Mouse (Mus musculus) cerebellum, adult 2 months (tissue): ENCODE measurements around the gene Ncoa3. TPM values are rescaled to one million over a fixed set of nuclear protein-coding genes. Genes with fewer than 3 reads are reported as not detected.
A peak's percentile ranks its signal among the peaks of the same experiment; 100 is the strongest.
"Not testable (repeated sequence)": the region's sequence is repeated elsewhere in the genome, so short reads cannot be mapped to it uniquely, and the experiment has no call there.

Experiments used
- DNase-seq, 2 experiments: peaks; one replicate each; pipeline ENCODE4 v3.0.0; 2021
- H3K27ac ChIP-seq: fragments of 200-500 bp; 2 replicates; pipeline ENCODE4 v1.5.1; 2012; ENCODE audit warnings: low read length, control low read depth, inconsistent platforms; ENCODE audit not compliant: insufficient read depth
- H3K27me3 ChIP-seq: fragments of 200-500 bp; 2 replicates; pipeline ENCODE4 v1.6.1; 2012; ENCODE audit warnings: inconsistent platforms, mild to moderate bottlenecking, low read length, moderate library complexity; ENCODE audit not compliant: control insufficient read depth, insufficient read depth
- H3K4me1 ChIP-seq: fragments of 200-500 bp; 2 replicates; pipeline ENCODE4 v1.6.1; 2011; ENCODE audit warnings: low read length; ENCODE audit not compliant: control insufficient read depth, insufficient read depth
- H3K4me3 ChIP-seq: fragments of 200-500 bp; replicated peaks from 2 replicates; pipeline ENCODE3; 2011; ENCODE audit warnings: mild to moderate bottlenecking, low read depth, low read length, control low read depth; ENCODE audit not compliant: insufficient read depth
- CTCF ChIP-seq: fragments of 200-500 bp; IDR thresholded peaks from 2 replicates; pipeline ENCODE4 v1.5.1; 2011; ENCODE audit warnings: low read depth, mild to moderate bottlenecking, control low read depth, low read length, moderate library complexity, borderline replicate concordance; ENCODE audit not compliant: insufficient read depth
- POLR2A ChIP-seq: fragments of 200-500 bp; IDR thresholded peaks from 2 replicates; pipeline ENCODE4 v1.6.1; 2011; ENCODE audit warnings: low read length, control low read depth, borderline replicate concordance; ENCODE audit not compliant: insufficient read depth
- WGBS: fragments of 180-500 bp; shearing (Covaris S2); methylation state at CpG from one replicate; pipeline ENCODE4 v1.1.7; 2018; 5-methylcytosine and 5-hydroxymethylcytosine counted together
- polyA plus RNA-seq: library from polyadenylated mRNA; depleted of rRNA; stranded (reverse); fragments of >200 nt; gene quantifications from 2 replicates; pipeline ENCODE4 v1.2.3, GENCODE M21; 2012; rRNA removed

Gene Ncoa3
- polyA plus RNA-seq, result 23.6 and 23.7 TPM in 2 replicates

DNA sequence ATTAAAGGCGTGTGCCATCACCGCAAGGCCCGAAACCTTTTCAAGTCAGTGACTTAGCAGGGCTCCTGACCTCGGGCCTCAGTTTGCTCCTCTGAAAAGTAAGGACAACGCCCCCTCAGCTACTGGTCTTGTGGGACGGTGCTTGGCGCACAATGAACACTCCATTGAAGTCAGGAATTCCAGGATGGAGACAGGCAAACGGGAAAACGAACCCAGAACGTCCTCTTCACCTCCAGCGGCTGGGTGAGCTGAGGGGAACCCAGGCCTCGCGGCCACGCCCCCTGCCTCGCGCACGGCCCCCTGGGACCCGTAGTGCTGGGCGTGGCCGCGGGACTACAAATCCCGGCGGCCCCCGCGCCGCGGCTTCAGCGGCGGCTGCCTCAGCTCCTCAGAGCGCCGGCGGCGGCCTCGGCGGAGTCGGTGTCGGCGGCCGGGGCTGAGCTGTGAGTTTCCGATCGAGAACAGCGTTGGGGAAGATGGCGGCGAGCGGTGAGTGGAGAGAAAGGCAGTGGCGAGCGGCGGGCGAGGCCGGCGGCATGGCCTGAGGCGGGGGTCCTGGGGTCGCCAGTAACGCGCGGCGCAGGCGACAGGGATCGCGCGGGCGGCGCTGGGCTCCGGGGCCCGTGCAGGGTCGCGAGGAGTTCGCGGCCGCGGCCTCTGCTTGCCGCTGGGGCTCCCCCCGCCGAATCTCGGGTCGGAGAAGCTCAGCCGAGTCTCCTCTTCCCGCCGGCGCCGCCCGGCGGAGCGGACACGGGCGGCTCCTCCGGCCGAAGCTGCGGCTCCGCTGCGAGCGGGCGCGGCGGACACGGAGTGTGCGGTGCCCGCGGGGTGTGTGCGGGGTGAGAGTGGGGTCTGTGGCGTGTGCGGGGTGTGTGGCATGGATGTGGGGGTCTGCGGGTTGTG, at the start of gene Ncoa3:
Gene Ncoa3, plus strand, starts transcription at position 367 of the 903 bp plus-strand sequence.
- 1% methylated on average over 89 of the region's 103 CpGs for WGBS
- Histone ChIP-seq H3K4me1 (no peaks in the 10 kb centered on the region), H3K4me3 (peak within 1 kb of the TSS; percentile 73), H3K27ac (peak within 1 kb of the TSS; percentile 72), H3K27me3 (no peaks in the 10 kb centered on the region)
- DNase-seq, result peak; percentile 89
- no peak for TF ChIP-seq CTCF
- TF ChIP-seq POLR2A, result no peak; the same call in none of the 2 replicates

DNA sequence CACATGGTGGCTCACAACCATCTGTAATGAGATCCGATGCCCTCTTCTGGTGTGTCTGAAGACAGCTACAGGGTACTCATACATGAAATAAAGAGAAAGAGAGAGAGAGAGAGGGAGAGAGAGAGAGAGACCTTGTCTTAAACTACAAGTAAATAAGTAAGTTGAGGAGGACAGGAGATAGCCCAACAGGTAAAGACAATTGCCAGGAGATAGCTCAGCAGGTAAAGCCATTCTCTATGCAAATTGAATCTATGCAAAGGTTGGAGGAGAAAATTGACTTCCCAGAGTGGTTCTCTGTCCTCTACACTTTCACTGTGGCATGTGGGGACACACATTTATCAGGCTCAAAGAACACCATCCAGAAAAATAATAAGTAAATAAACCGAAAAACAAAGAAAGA, 49.3 kb upstream of the Ncoa3 start:
- no peak overlapping the region for H3K4me3 ChIP-seq
- H3K27ac ChIP-seq, result no peak overlapping the region
- DNase-seq, result no peak
- H3K4me1 ChIP-seq, result no peaks in the 10 kb centered on the region
- 93% methylated on average over 2 of the region's 2 CpGs for WGBS
- no peak for TF ChIP-seq CTCF
- TF ChIP-seq POLR2A, result no peak
- H3K27me3 ChIP-seq, result no peaks in the 10 kb centered on the region

- H3K4me1 ChIP-seq, result no peaks in the 10 kb centered on the region
- H3K27me3 ChIP-seq, result no peaks in the 10 kb centered on the region
- H3K27ac ChIP-seq, result no peak overlapping the region
- DNase-seq, result no peak
- no peak for TF ChIP-seq POLR2A
- TF ChIP-seq CTCF, result no peak
- WGBS, result 59% methylated on average over 11 of the region's 11 CpGs
- H3K4me3 ChIP-seq, result no peak overlapping the region
Observed at GRCm38 (mm10) chr2:165944576-165945351, 47.7 kb upstream of the Ncoa3 start.

- H3K27me3 ChIP-seq, result no peaks in the 10 kb centered on the region
- H3K4me3 ChIP-seq, result no peak overlapping the region
- TF ChIP-seq CTCF (no peak), POLR2A (no peak)
- H3K27ac ChIP-seq, result no peak overlapping the region
- DNase-seq, result no peak
- WGBS, result 97% methylated on average over 1 of the region's 1 CpGs
- H3K4me1 ChIP-seq, result no peaks in the 10 kb centered on the region
Observed at GRCm38 (mm10) chr2:165946046-165946564, 46.3 kb upstream of the Ncoa3 start.

DNA sequence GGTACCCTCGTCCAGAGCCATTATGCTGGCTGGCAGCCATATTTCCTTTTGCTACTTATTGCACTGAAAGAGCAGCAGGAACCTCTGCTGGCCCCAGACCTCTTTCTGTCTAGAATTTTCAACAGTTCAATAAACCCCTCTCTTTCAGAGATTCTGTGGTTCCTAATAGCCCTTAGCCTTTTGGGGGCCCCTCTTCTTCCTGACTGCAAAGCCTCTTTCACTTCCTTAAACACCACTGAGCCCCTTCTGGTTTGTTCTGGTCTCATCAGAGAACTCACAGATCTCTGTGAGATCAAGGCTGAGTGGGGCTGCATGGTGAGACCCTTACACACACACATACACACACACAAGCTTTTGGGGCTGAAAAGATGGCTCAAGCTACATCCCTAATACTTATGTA, 44.4 kb upstream of the Ncoa3 start:
- TF ChIP-seq POLR2A (no peak), CTCF (no peak)
- DNase-seq, result no peak
- no peak overlapping the region for H3K27ac ChIP-seq
- 15% methylated on average over 1 of the region's 1 CpGs for WGBS
- H3K27me3 ChIP-seq, result no peaks in the 10 kb centered on the region
- H3K4me1 ChIP-seq, result no peaks in the 10 kb centered on the region
- no peak overlapping the region for H3K4me3 ChIP-seq

GRCm38 (mm10) chr2:165948785-165949184, 43.7 kb upstream of the Ncoa3 start:
- H3K27me3 ChIP-seq, H3K27ac ChIP-seq, H3K4me1 ChIP-seq, DNase-seq, H3K4me3 ChIP-seq: not testable (repeated sequence)
- 50% methylated on average over 1 of the region's 1 CpGs for WGBS

- Histone ChIP-seq H3K27me3 (no peaks in the 10 kb centered on the region), H3K4me3 (no peak overlapping the region), H3K4me1 (no peaks in the 10 kb centered on the region), H3K27ac (no peak overlapping the region)
- 65% methylated on average over 3 of the region's 3 CpGs for WGBS
- TF ChIP-seq CTCF (no peak), POLR2A (no peak)
- no peak for DNase-seq
Observed at GRCm38 (mm10) chr2:165949719-165950118, 42.7 kb upstream of the Ncoa3 start.

DNA sequence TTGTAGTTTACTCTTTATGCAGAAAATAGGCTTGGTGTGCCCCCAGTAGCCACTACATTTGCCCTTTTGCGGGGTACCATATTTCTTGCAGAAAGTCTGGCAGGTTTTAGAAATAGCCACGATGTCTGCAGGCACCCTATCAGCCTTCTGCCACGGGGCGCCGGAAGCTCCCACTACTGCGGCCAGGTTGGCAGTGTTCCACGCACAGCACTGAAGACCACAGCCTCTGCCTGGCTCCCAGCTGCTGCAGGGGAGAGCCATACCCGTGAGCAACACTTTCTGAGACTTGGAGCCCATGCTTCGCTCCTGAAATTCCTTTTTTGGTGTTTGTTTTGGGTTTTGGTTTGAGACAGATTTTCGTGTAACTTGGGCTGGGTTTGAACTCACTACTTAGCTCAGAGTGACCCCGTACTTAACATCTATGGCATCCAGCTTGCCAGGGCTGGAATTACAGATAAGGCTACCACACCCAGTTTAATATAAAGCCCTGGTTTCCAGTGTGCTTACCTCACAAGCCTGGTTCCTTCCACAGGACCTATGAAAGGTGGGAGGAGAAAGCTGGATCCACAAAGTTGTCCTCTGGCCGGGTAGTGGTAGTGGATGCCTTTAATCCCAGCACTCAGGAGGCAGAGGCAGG, 40.9 kb upstream of the Ncoa3 start:
- H3K4me3 ChIP-seq, result no peak overlapping the region
- no peaks in the 10 kb centered on the region for H3K4me1 ChIP-seq
- no peaks in the 10 kb centered on the region for H3K27me3 ChIP-seq
- no peak overlapping the region for H3K27ac ChIP-seq
- TF ChIP-seq CTCF (no peak), POLR2A (no peak)
- WGBS, result 31% methylated on average over 12 of the region's 12 CpGs
- DNase-seq, result no peak
